Mouse (Mus musculus) thymus, adult 2 months (tissue): ENCODE results near the gene Ncbp1. TPM values are rescaled to one million over a fixed set of nuclear protein-coding genes. Genes with fewer than 3 reads are reported as not detected.

Experiments
- DNase-seq: peaks from one replicate; pipeline ENCODE4 v3.0.0; 2021
- H3K27ac ChIP-seq: fragments of 200-500 bp; 2 replicates; pipeline ENCODE4 v1.5.1; 2012; ENCODE audit warnings: low read length, control low read depth; ENCODE audit not compliant: control insufficient read depth, insufficient read depth
- H3K27me3 ChIP-seq: fragments of 200-500 bp; 2 replicates; pipeline ENCODE4 v1.6.1; 2012; ENCODE audit warnings: mild to moderate bottlenecking, low read length, moderate library complexity, mixed read lengths; ENCODE audit not compliant: control insufficient read depth, insufficient read depth
- H3K36me3 ChIP-seq: fragments of 200-500 bp; 2 replicates; pipeline ENCODE4 v1.6.1; 2012; ENCODE audit warnings: mild to moderate bottlenecking, low read length, moderate library complexity; ENCODE audit not compliant: control insufficient read depth, insufficient read depth
- H3K4me1 ChIP-seq: fragments of 200-500 bp; replicated peaks from 2 replicates; pipeline ENCODE4 v1.6.1; 2012; ENCODE audit warnings: low read length; ENCODE audit not compliant: control insufficient read depth, insufficient read depth
- H3K4me3 ChIP-seq: fragments of 200-500 bp; 2 replicates; pipeline ENCODE4 v1.5.1; 2012; ENCODE audit warnings: mild to moderate bottlenecking, low read length, control low read depth, moderate library complexity; ENCODE audit not compliant: control insufficient read depth, insufficient read depth
- CTCF ChIP-seq: fragments of 200-500 bp; IDR thresholded peaks from 2 replicates; pipeline ENCODE4 v1.5.1; 2012; ENCODE audit warnings: mild to moderate bottlenecking, control low read depth, low read length, moderate library complexity, borderline replicate concordance; ENCODE audit not compliant: control insufficient read depth, poor library complexity, insufficient read depth; ENCODE audit errors: extremely low read depth
- POLR2A ChIP-seq: fragments of 200-500 bp; IDR thresholded peaks from 2 replicates; pipeline ENCODE4 v1.6.1; 2012; ENCODE audit warnings: mild to moderate bottlenecking, low read length, control low read depth, moderate library complexity; ENCODE audit not compliant: control insufficient read depth, poor library complexity, insufficient read depth; ENCODE audit errors: extremely low read depth
- WGBS: fragments of 180-500 bp; shearing (Covaris S2); methylation state at CpG from one replicate; pipeline ENCODE4 v1.1.7; 2018; 5-methylcytosine and 5-hydroxymethylcytosine counted together
- polyA plus RNA-seq: library from polyadenylated mRNA; depleted of rRNA; stranded (reverse); fragments of >200 nt; gene quantifications from 2 replicates; pipeline ENCODE4 v1.2.3, GENCODE M21; 2012; rRNA removed

Gene Ncbp1
- polyA plus RNA-seq, 1 experiment = 53.3 TPM

GRCm38 (mm10) chr4:46195781-46196487 lies 57.5 kb downstream of the Ncbp1 start, which contains the start of gene Xpa:
Xpa (minus strand) TSS chr4:46196311.
- Histone ChIP-seq H3K27me3 (no peaks in the 10 kb centered on the region), H3K36me3 (peaks cover 2% of the 10 kb centered on the region; the same call in 1 of the 2 replicates), H3K4me3 (peak within 1 kb of the TSS; percentile 80), H3K27ac (peak within 1 kb of the TSS; percentile 57), H3K4me1 (peaks cover 7% of the 10 kb centered on the region)
- peak; percentile 83; the same call in 1 of the 2 replicates for TF ChIP-seq POLR2A
- peak; percentile 60; the same call in 1 of the 2 replicates for TF ChIP-seq CTCF
- peak; percentile 92 for DNase-seq
- under 1% methylated on average over 70 of the region's 70 CpGs for WGBS

GRCm38 (mm10) chr4:46196513-46196912 lies 58.1 kb downstream of the Ncbp1 start:
- peak overlapping the region; percentile 80; the same call in 1 of the 2 replicates for H3K4me3 ChIP-seq

GRCm38 (mm10) chr4:46198064-46198463 lies 59.7 kb downstream of the Ncbp1 start:
- no peaks in the 10 kb centered on the region for H3K36me3 ChIP-seq
- WGBS = 82% methylated on average over 5 of the region's 5 CpGs
- DNase-seq = no peak
- H3K27ac ChIP-seq = no peak overlapping the region
- H3K27me3 ChIP-seq = no peaks in the 10 kb centered on the region
- TF ChIP-seq CTCF = no peak
- TF ChIP-seq POLR2A = no peak
- peaks cover 7% of the 10 kb centered on the region for H3K4me1 ChIP-seq
- no peak overlapping the region for H3K4me3 ChIP-seq

More at GRCm38 (mm10) chr4:46196513-46196912, 58.1 kb downstream of the Ncbp1 start:
- H3K27ac ChIP-seq = peak overlapping the region; percentile 47
- no peaks in the 10 kb centered on the region for H3K27me3 ChIP-seq
- H3K4me1 ChIP-seq = peaks cover 7% of the 10 kb centered on the region
- TF ChIP-seq CTCF = no peak
- TF ChIP-seq POLR2A = no peak
- no peak for DNase-seq
- H3K36me3 ChIP-seq = no peaks in the 10 kb centered on the region
- WGBS = 51% methylated on average over 6 of the region's 6 CpGs

- no peak overlapping the region for H3K27ac ChIP-seq
- no peak for TF ChIP-seq POLR2A
- 5% methylated on average over 7 of the region's 7 CpGs for WGBS
- peak; percentile 64 for DNase-seq
- no peak overlapping the region for H3K4me3 ChIP-seq
- H3K36me3 ChIP-seq = no peaks in the 10 kb centered on the region
- H3K27me3 ChIP-seq = no peaks in the 10 kb centered on the region
- H3K4me1 ChIP-seq = no peaks in the 10 kb centered on the region
Observed at GRCm38 (mm10) chr4:46201834-46202561, 63.6 kb downstream of the Ncbp1 start.

DNA sequence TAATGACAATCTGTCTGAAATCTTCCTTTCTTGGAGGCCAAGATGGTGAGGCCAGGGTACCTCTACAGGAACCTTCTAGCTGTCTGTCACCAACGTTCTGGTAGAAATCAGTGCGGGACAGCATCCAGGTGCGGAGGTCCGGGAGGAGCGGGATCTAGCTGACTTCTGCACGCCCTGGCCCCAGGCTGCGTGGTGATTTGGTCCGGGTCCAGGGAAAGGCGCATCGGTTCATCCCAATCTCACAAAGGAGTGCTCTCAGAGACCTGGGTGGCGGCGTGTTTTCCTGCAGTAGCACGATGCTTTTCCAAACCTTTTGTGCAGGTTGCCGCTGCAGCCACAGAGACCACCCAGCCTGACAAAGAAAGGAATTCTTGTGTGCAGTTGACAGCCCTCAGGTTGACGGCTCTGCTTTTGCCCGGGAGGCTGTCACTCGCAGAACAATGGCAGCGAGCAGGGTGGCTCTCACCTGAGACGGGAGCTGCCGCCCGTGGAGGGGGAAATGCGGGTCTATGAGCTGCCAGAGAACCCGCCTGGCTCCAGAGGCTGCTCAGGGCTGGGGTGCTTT lies 64.2 kb downstream of the Ncbp1 start:
- H3K27me3 ChIP-seq = no peaks in the 10 kb centered on the region
- no peak for DNase-seq
- no peaks in the 10 kb centered on the region for H3K36me3 ChIP-seq
- no peak overlapping the region for H3K4me3 ChIP-seq
- no peaks in the 10 kb centered on the region for H3K4me1 ChIP-seq
- WGBS = 23% methylated on average over 23 of the region's 23 CpGs
- no peak overlapping the region for H3K27ac ChIP-seq
- TF ChIP-seq CTCF (no peak), POLR2A (no peak)

DNA sequence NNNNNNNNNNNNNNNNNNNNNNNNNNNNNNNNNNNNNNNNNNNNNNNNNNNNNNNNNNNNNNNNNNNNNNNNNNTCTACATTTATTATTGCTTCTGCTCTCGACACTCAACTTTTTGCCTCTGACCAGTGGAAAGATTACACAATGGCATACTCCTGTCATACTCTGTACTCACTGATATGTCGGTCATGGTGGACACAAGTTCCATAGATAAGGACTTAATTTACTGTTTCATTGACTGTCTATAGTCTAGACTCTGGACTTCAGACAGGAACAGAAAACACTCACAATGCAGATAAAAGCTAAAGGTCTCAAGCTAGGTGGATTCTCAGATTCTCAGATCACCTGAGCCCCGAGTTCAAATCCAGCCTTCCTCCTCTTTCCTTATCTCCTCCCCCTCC lies 82.7 kb downstream of the Ncbp1 start:
- Histone ChIP-seq H3K4me3 (no peak overlapping the region), H3K36me3 (no peaks in the 10 kb centered on the region), H3K4me1 (no peaks in the 10 kb centered on the region), H3K27ac (no peak overlapping the region), H3K27me3 (no peaks in the 10 kb centered on the region)
- WGBS = 88% methylated on average over 3 of the region's 3 CpGs
- no peak for DNase-seq
- TF ChIP-seq POLR2A (no peak), CTCF (no peak)

Other genes starting within 250 kb of the Ncbp1 start
- gene Ccdc180, start 248.3 kb upstream of the Ncbp1 start, polyA plus RNA-seq = 0.05 TPM in 1 of 2 replicates, not detected in the other
- gene Tdrd7, start 173.3 kb upstream of the Ncbp1 start, polyA plus RNA-seq = 4.3 and 5.0 TPM in 2 replicates
- 0.92 and 3.6 TPM in 2 replicates for gene Tmod1, start 99.7 kb upstream of the Ncbp1 start, polyA plus RNA-seq
- 20.3 and 23.8 TPM in 2 replicates for gene Tstd2, start 81 bp downstream of the Ncbp1 start, polyA plus RNA-seq
- gene Xpa, start 57.7 kb downstream of the Ncbp1 start, polyA plus RNA-seq = 33.4 and 36.4 TPM in 2 replicates
- 0.28 and 0.57 TPM in 2 replicates for gene Foxe1, start 205.0 kb downstream of the Ncbp1 start, polyA plus RNA-seq